Mouse (Mus musculus): ENCODE data around the gene Gm11127. TPM values are rescaled to one million over a fixed set of nuclear protein-coding genes. Genes with fewer than 3 reads are reported as not detected.

Gm11127 gene
- total and polyA plus RNA-seq, 3 experiments: 1.5 to 6.4 TPM; not detected in 1

DNA sequence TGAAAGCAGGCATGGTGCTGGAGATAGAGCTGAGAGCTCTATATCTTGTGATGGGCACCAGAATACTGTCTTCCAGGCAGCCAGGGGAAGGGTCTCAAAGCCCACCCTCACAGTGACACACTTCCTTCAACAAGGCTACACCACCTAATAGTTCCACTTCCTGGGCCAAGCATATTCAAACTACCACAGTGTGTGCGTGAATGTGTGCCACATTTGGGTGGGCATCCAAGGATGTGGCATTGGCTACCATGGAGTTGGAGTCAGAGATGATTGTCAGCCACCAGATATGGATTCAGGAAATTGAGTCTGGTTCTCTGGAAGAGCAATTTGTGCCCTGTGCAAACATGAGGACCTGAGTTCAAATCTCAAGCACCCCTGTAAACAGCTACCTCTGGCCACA is 36.9 kb downstream of the Gm11127 start:
- Histone ChIP-seq H3K79me2 (ENCODE audit: control insufficient read depth, insufficient read depth, low read length, poor library complexity) (peaks cover 76% of the 10 kb centered on the region), H3K36me3 (ENCODE audit: control insufficient read depth in 1 of 2, insufficient read depth in 2 of 2, low read length in 2 of 2) (peaks cover 6 to 72% of the 10 kb centered on the region in 2 experiments), H3K4me1 (ENCODE audit: control insufficient read depth in 1 of 2, insufficient read depth in 2 of 2, low read length in 2 of 2) (peaks cover 39 to 62% of the 10 kb centered on the region in 2 experiments), H3K4me3 (ENCODE audit: control insufficient read depth in 1 of 2, insufficient read depth in 1 of 2, low read depth in 2 of 2, low read length in 2 of 2) (peak overlapping the region; percentile 42), H3K9me3 (replicated peaks; ENCODE audit: insufficient read depth, low read length) (no peaks in the 10 kb centered on the region), H3K9ac (ENCODE audit: control insufficient read depth, low read depth, low read length, poor library complexity, severe bottlenecking) (peak overlapping the region; percentile 47), H3K27ac (ENCODE audit: control insufficient read depth, low read depth, low read length) (peak overlapping the region; percentile 97), H3K27me3 (ENCODE audit: control insufficient read depth in 1 of 2, insufficient read depth in 2 of 2, low read length in 2 of 2) (no peaks in the 10 kb centered on the region)
- TF ChIP-seq TCF12 (IDR thresholded peaks at IDR 0.05; ENCODE audit: low read depth, low read length): peak; percentile 28; the same call in 1 of the 2 replicates
- 0 out of 2 replicates have a peak, but pooled peaks have one; percentile 51 for TF ChIP-seq CHD1 (IDR thresholded peaks at IDR 0.05; ENCODE audit: low read depth, low read length)
- peak; percentile 40 for TF ChIP-seq TAL1 (IDR thresholded peaks at IDR 0.05; ENCODE audit: low read length)
- no peak for TF ChIP-seq HCFC1 (IDR thresholded peaks at IDR 0.05; ENCODE audit: low read depth, low read length)
- TF ChIP-seq MAZ (IDR thresholded peaks at IDR 0.05; ENCODE audit: low read depth, low read length): no peak
- TF ChIP-seq MEF2A (IDR thresholded peaks at IDR 0.05; ENCODE audit: extremely low read depth, insufficient replicate concordance, low read depth, low read length, poor library complexity, severe bottlenecking): no peak
- DNase-seq (ENCODE audit: low read depth, low spot score): no peak

DNA sequence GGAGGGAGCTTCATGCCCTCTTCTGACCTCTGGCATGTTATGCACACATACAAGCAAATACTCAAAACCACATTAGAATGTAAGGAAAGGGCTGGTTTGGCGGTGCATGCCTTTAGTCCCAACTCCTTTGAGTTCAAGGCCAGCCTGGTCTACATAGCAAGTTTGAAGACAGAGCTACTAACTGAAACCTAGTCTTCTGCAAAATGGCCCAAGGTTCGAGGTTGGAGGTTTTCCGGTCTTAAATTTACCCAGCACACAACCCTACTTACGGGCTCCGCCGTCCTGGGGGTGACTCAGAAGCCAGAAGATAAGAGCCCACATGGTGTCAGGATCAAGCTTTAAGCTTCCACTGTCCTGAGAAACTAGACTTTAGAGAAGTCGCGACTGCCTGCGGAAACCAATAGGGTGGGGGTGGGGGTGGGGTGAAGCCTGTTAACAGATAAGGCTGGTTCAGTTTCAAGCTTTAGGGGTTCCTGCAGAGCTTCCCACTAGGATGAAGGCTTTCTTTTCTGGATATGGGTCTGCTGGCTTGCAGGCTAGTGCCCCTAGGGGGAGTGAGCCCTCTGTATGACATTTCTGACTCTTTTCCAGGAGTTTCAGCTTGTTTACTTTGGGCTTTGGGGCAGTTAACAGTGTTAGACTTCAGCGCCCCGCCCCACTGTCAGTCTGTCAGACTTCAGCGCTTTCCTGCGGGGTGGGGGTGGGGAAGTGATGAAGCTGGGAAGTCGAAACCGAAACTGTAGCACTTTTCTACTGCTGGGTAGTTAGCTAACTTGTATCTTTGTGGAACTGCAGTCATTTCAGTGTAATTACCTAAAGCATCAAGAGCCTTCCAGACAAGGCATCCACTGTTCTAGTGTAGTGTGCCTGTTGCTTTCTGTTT is 37.7 kb downstream of the Gm11127 start, which contains the start of gene H2-T24:
Gene H2-T24, minus strand, starts transcription at position 370 of the 883 bp plus-strand sequence.
- Histone ChIP-seq H3K79me2 (ENCODE audit: control insufficient read depth, insufficient read depth, low read length, poor library complexity) (peaks cover 78% of the 10 kb centered on the region), H3K27ac (ENCODE audit: control insufficient read depth, low read depth, low read length) (peak within 1 kb of the TSS; percentile 97), H3K4me3 (ENCODE audit: control insufficient read depth in 1 of 2, insufficient read depth in 1 of 2, low read depth in 2 of 2, low read length in 2 of 2) (peak within 1 kb of the TSS; percentile 52), H3K36me3 (ENCODE audit: control insufficient read depth in 1 of 2, insufficient read depth in 2 of 2, low read length in 2 of 2) (peaks cover 8 to 66% of the 10 kb centered on the region in 2 experiments), H3K4me1 (ENCODE audit: control insufficient read depth in 1 of 2, insufficient read depth in 2 of 2, low read length in 2 of 2) (peaks cover 36 to 66% of the 10 kb centered on the region in 2 experiments), H3K9me3 (replicated peaks; ENCODE audit: insufficient read depth, low read length) (no peaks in the 10 kb centered on the region), H3K9ac (ENCODE audit: control insufficient read depth, low read depth, low read length, poor library complexity, severe bottlenecking) (peak within 1 kb of the TSS; percentile 64), H3K27me3 (ENCODE audit: control insufficient read depth in 1 of 2, insufficient read depth in 2 of 2, low read length in 2 of 2) (no peaks in the 10 kb centered on the region)
- peak; percentile 97 for DNase-seq (ENCODE audit: low read depth, low spot score)
- TF ChIP-seq GABPA (IDR thresholded peaks at IDR 0.05; ENCODE audit: low read depth, low read length) (no peak), MEF2A (IDR thresholded peaks at IDR 0.05; ENCODE audit: extremely low read depth, insufficient replicate concordance, low read depth, low read length, poor library complexity, severe bottlenecking) (no peak), HCFC1 (IDR thresholded peaks at IDR 0.05; ENCODE audit: low read depth, low read length) (peak; percentile 58), MAX (IDR thresholded peaks at IDR 0.05; ENCODE audit: low read length) (peak; percentile 46; the same call in 1 of the 2 replicates), POLR2A (IDR thresholded peaks at IDR 0.05; ENCODE audit: control insufficient read depth in 1 of 2, insufficient read depth in 1 of 2, low read depth in 1 of 2, low read length in 2 of 2, poor library complexity in 1 of 2) (peak; percentile 30 to 82; a peak in 2 of 4 replicates), CTCF (IDR thresholded peaks at IDR 0.05 in 2 of 3, conservative IDR thresholded peaks at IDR 0.05 in 1 of 3; ENCODE audit: control insufficient read depth in 1 of 3, insufficient read depth in 1 of 3, low read depth in 2 of 3, low read length in 3 of 3, poor library complexity in 1 of 3, severe bottlenecking in 1 of 3) (peak in 1 of 3 experiments; percentile 21; a peak in 2 of 6 replicates), ELF1 (IDR thresholded peaks at IDR 0.05; ENCODE audit: low read depth, low read length) (0 out of 2 replicates have a peak, but pooled peaks have one; percentile 7), BHLHE40 (IDR thresholded peaks at IDR 0.05; ENCODE audit: borderline replicate concordance, low read depth, low read length) (peak; percentile 46), MXI1 (IDR thresholded peaks at IDR 0.05; ENCODE audit: low read depth, low read length) (peak; percentile 89), UBTF (IDR thresholded peaks at IDR 0.05; ENCODE audit: borderline replicate concordance, insufficient read depth, low read depth, low read length) (no peak), JUND (IDR thresholded peaks at IDR 0.05; ENCODE audit: low read depth, low read length) (peak; percentile 79; the same call in 1 of the 2 replicates), SIN3A (IDR thresholded peaks at IDR 0.05; ENCODE audit: low read length) (peak; percentile 93), TAL1 (IDR thresholded peaks at IDR 0.05; ENCODE audit: low read length) (peak; percentile 31), MAZ (IDR thresholded peaks at IDR 0.05; ENCODE audit: low read depth, low read length) (no peak), TBP (IDR thresholded peaks at IDR 0.05; ENCODE audit: low read depth, low read length) (peak; percentile 58), NELFE (IDR thresholded peaks at IDR 0.05; ENCODE audit: low read depth, low read length) (peak; percentile 58), MYC (IDR thresholded peaks at IDR 0.05; ENCODE audit: low read depth, low read length) (peak; percentile 84), GATA1 (IDR thresholded peaks at IDR 0.05; ENCODE audit: low read depth, low read length) (peak; percentile 88), ETS1 (IDR thresholded peaks at IDR 0.05; ENCODE audit: low read depth, low read length) (peak; percentile 92), MYB (IDR thresholded peaks at IDR 0.05; ENCODE audit: low read depth, low read length) (no peak; the same call in 1 of the 2 replicates), EP300 (IDR thresholded peaks at IDR 0.05; ENCODE audit: low read depth in 1 of 2, low read length in 2 of 2) (peak; percentile 16 to 65; a peak in 3 of 4 replicates), CHD2 (IDR thresholded peaks at IDR 0.05; ENCODE audit: low read length) (peak; percentile 71), USF1 (IDR thresholded peaks at IDR 0.05; ENCODE audit: low read depth, low read length) (0 out of 2 replicates have a peak, but pooled peaks have one; percentile 33)
